Mouse (Mus musculus) stomach, embryonic 16.5 days (tissue): ENCODE data around the gene Six5. TPM values are rescaled to one million over a fixed set of nuclear protein-coding genes. Genes with fewer than 3 reads are reported as not detected.

Source experiments
- ATAC-seq: fragments of 200-750 bp; cut with Nextera tagmentation; 2 replicates; pipeline ENCODE4 v1.8.0; 2017; ENCODE audit warnings: moderate number of reproducible peaks, moderate TSS enrichment; ENCODE audit not compliant: insufficient read depth, low FRiP score
- H3K27ac ChIP-seq: fragments of 300-500 bp; sonication (generic); 2 replicates; pipeline ENCODE4 v1.5.1; 2014; ENCODE audit warnings: low read length
- H3K27me3 ChIP-seq: fragments of 300-500 bp; sonication (generic); 2 replicates; pipeline ENCODE4 v1.6.1; 2014; ENCODE audit warnings: low read length, control low read depth, mixed read lengths; ENCODE audit not compliant: control insufficient read depth, insufficient read depth
- H3K36me3 ChIP-seq: fragments of 300-500 bp; sonication (generic); 2 replicates; pipeline ENCODE4 v1.6.1; 2014; ENCODE audit warnings: low read length; ENCODE audit not compliant: control insufficient read depth, insufficient read depth
- H3K4me1 ChIP-seq: fragments of 300-500 bp; sonication (generic); 2 replicates; pipeline ENCODE4 v1.6.1; 2014; ENCODE audit warnings: low read length, control low read depth, mixed read lengths; ENCODE audit not compliant: control insufficient read depth, insufficient read depth
- H3K4me2 ChIP-seq: fragments of 300-500 bp; sonication (generic); 2 replicates; pipeline ENCODE4 v1.6.1; 2014; ENCODE audit warnings: low read depth, low read length, mixed read lengths
- H3K4me3 ChIP-seq: fragments of 300-500 bp; sonication (generic); replicated peaks from 2 replicates; pipeline ENCODE4 v1.5.1; 2014; ENCODE audit warnings: mild to moderate bottlenecking, low read length
- H3K9ac ChIP-seq: fragments of 300-500 bp; sonication (generic); 2 replicates; pipeline ENCODE4 v1.6.1; 2014; ENCODE audit warnings: low read length
- H3K9me3 ChIP-seq: fragments of 300-500 bp; sonication (generic); replicated peaks from 2 replicates; pipeline ENCODE4 v1.6.1; 2016; ENCODE audit warnings: low read length, control low read depth; ENCODE audit not compliant: control insufficient read depth
- WGBS: fragments of 180-500 bp; shearing (Covaris S2); extraction: QIAGEN DNeasy Blood & Tissue Kit; methylation state at CpG from one replicate; pipeline ENCODE4 v1.1.7; 2014; 5-methylcytosine and 5-hydroxymethylcytosine counted together
- polyA plus RNA-seq: library from polyadenylated mRNA; unstranded; fragments of >200 nt; fragmentation: Nextera tagmentation; extraction: Ambion mirVana; gene quantifications from 2 replicates; pipeline ENCODE4 v1.2.1, GENCODE M21; 2015

Gene Six5
- 8.8 and 10.4 TPM in 2 replicates for polyA plus RNA-seq

- Histone ChIP-seq H3K27me3 (no peaks in the 10 kb centered on the region), H3K36me3 (no peaks in the 10 kb centered on the region), H3K4me2 (peak within 1 kb of the TSS; percentile 89), H3K4me1 (peaks cover 35% of the 10 kb centered on the region), H3K9me3 (no peaks in the 10 kb centered on the region), H3K4me3 (peak within 1 kb of the TSS; percentile 76), H3K27ac (peak within 1 kb of the TSS; percentile 94), H3K9ac (peak within 1 kb of the TSS; percentile 90)
- ATAC-seq = peak; percentile 1; the same call in 1 of the 2 replicates
- WGBS = 0% methylated on average over 16 of the region's 36 CpGs
These were observed at the start of gene Six5 for GRCm38 (mm10) chr7:19094471-19094825. Gene Six5 (plus strand): TSS chr7:19094594.

DNA sequence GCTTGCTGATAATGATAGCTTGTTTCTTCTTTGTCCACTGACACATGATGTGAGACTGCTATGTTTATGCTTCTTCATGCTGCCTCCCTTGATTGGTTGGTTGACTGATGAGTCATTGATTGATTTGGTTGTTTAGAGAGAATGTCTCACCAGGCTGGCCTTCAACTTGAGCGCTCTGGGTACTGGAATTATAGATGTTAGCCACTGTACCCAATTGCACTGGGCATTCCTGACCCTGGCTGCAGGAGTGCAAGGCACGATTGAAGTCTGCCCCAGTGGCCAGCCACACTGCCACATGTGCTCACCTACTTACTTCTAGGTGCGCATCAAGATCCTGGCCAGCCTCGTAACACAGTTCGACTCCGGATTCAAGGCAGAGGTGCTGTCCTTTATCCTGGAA, 49.8 kb upstream of the Six5 start:
- H3K4me1 ChIP-seq = no peaks in the 10 kb centered on the region
- no peak overlapping the region for H3K9ac ChIP-seq
- H3K36me3 ChIP-seq = peaks cover 35% of the 10 kb centered on the region
- no peaks in the 10 kb centered on the region for H3K27me3 ChIP-seq
- no peak overlapping the region for H3K27ac ChIP-seq
- no peak overlapping the region for H3K4me2 ChIP-seq
- no peak overlapping the region for H3K4me3 ChIP-seq
- H3K9me3 ChIP-seq = no peaks in the 10 kb centered on the region
- ATAC-seq = no peak
- WGBS = 94% methylated on average over 6 of the region's 6 CpGs

DNA sequence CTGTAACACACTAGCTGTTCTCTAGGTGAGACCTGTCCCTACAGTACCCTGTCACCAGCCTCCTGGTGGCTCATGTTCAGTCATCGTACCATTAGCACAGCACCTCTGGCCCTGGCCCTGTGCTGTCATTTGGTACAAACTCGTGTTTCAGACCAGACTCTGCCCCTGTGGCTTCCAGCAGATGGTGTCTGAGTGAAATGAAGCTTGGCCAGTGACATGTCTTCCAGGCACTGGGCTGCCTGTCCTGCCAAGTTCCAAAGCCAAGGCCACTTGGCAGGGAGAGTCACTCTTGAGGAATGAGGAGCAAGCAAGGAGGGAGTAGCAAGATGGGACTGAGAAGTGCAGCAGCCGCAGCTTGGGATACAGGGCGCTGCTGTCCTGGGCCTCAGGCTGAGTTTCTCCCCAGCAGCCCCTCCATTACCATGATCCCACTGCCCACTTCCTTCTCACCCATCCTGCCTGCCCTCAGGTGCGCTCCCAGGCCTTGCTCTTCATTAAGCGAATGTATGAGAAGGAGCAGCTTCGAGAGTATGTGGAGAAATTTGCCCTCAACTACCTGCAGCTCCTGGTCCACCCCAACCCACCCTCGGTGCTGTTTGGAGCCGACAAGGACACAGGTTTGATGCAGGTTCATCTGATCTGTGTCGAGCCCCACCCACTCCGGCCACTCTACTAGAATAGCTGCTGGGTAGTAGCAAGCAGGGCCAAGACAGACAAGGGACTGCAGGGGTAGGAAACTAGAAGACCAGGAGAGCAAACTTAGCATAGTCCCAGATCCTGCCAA, 47.9 kb upstream of the Six5 start:
- Histone ChIP-seq H3K9ac (no peak overlapping the region), H3K36me3 (peaks cover 35% of the 10 kb centered on the region), H3K9me3 (no peaks in the 10 kb centered on the region), H3K4me2 (no peak overlapping the region), H3K27ac (no peak overlapping the region), H3K27me3 (no peaks in the 10 kb centered on the region), H3K4me1 (no peaks in the 10 kb centered on the region), H3K4me3 (no peak overlapping the region)
- WGBS = 91% methylated on average over 11 of the region's 11 CpGs
- ATAC-seq = no peak

DNA sequence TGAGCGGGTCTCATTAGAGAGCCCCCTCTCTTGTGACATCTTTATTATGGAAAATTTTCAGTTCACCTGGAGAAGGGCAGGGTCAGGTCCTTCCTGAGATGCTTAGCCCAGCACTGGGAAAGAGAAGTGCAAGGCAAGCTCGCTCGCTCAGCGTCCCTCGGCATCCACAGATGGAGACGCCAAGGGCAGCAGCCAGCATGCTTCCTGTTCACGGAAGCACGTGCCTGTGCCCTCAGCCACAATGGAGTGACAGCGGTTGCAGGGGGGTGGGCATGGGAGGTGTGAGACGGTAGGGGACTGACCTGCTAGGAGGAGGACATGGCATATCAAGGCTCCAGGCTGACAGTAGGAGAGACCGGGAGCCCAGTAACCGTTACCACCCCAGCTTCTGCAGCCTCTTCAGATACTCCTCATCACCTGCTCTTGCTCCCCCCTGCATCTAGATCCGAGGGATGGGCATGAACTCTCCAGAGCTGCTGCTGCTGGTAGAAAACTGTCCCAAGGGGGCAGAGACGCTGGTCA, 46.3 kb upstream of the Six5 start:
- Histone ChIP-seq H3K4me1 (no peaks in the 10 kb centered on the region), H3K27me3 (no peaks in the 10 kb centered on the region), H3K36me3 (peaks cover 40% of the 10 kb centered on the region), H3K4me2 (no peak overlapping the region), H3K4me3 (no peak overlapping the region), H3K27ac (no peak overlapping the region), H3K9ac (no peak overlapping the region), H3K9me3 (no peaks in the 10 kb centered on the region)
- 85% methylated on average over 14 of the region's 14 CpGs for WGBS
- no peak for ATAC-seq

GRCm38 (mm10) chr7:19049252-19049651, 45.1 kb upstream of the Six5 start:
- Histone ChIP-seq H3K9me3 (no peaks in the 10 kb centered on the region), H3K27ac (no peak overlapping the region), H3K4me2 (no peak overlapping the region), H3K4me1 (0 out of 2 replicates have a peak, but pooled peaks cover under 1% of the 10 kb centered on the region), H3K9ac (no peak overlapping the region), H3K27me3 (no peaks in the 10 kb centered on the region), H3K4me3 (no peak overlapping the region), H3K36me3 (peaks cover 34% of the 10 kb centered on the region)
- ATAC-seq = no peak
- 85% methylated on average over 5 of the region's 5 CpGs for WGBS

- Histone ChIP-seq H3K27me3 (no peaks in the 10 kb centered on the region), H3K4me1 (0 out of 2 replicates have a peak, but pooled peaks cover 4% of the 10 kb centered on the region), H3K9me3 (no peaks in the 10 kb centered on the region), H3K4me2 (no peak overlapping the region), H3K9ac (0 out of 2 replicates have a peak overlapping the region, but pooled peaks have one; percentile 19), H3K36me3 (peaks cover 34% of the 10 kb centered on the region), H3K27ac (no peak overlapping the region), H3K4me3 (no peak overlapping the region)
- WGBS = 88% methylated on average over 8 of the region's 8 CpGs
- ATAC-seq = no peak
These were observed 44.2 kb upstream of the Six5 start for GRCm38 (mm10) chr7:19050172-19050571.

- no peak for ATAC-seq
- Histone ChIP-seq H3K36me3 (peaks cover 30% of the 10 kb centered on the region), H3K27me3 (no peaks in the 10 kb centered on the region), H3K4me3 (no peak overlapping the region), H3K4me1 (0 out of 2 replicates have a peak, but pooled peaks cover 4% of the 10 kb centered on the region), H3K9me3 (no peaks in the 10 kb centered on the region), H3K9ac (no peak overlapping the region), H3K4me2 (no peak overlapping the region), H3K27ac (no peak overlapping the region)
- 70% methylated on average over 4 of the region's 4 CpGs for WGBS
These were observed 43.2 kb upstream of the Six5 start for GRCm38 (mm10) chr7:19051161-19051560.

- Histone ChIP-seq H3K4me2 (no peak overlapping the region), H3K36me3 (peaks cover 22% of the 10 kb centered on the region), H3K27ac (no peak overlapping the region), H3K9ac (no peak overlapping the region), H3K9me3 (no peaks in the 10 kb centered on the region), H3K27me3 (no peaks in the 10 kb centered on the region), H3K4me1 (0 out of 2 replicates have a peak, but pooled peaks cover 4% of the 10 kb centered on the region), H3K4me3 (no peak overlapping the region)
- no peak for ATAC-seq
- WGBS = 88% methylated on average over 15 of the region's 15 CpGs
These were observed 41.9 kb upstream of the Six5 start for GRCm38 (mm10) chr7:19052345-19053135.

- no peaks in the 10 kb centered on the region for H3K27me3 ChIP-seq
- H3K27ac ChIP-seq = no peak overlapping the region
- H3K36me3 ChIP-seq = peaks cover 20% of the 10 kb centered on the region
- no peaks in the 10 kb centered on the region for H3K9me3 ChIP-seq
- no peak overlapping the region for H3K4me3 ChIP-seq
- 0 out of 2 replicates have a peak, but pooled peaks cover 4% of the 10 kb centered on the region for H3K4me1 ChIP-seq
- whole genome bisulfite sequencing = 90% methylated on average over 7 of the region's 7 CpGs
- H3K4me2 ChIP-seq = no peak overlapping the region
- no peak overlapping the region for H3K9ac ChIP-seq
- ATAC-seq = no peak
These were observed 41.3 kb upstream of the Six5 start for GRCm38 (mm10) chr7:19053136-19053532.
